Mouse (Mus musculus) heart, embryonic 12.5 days (tissue): Measurements from ENCODE around the gene Atf7. TPM values are rescaled to one million over a fixed set of nuclear protein-coding genes. Genes with fewer than 3 reads are reported as not detected.
"Not testable (repeated sequence)": the region's sequence is repeated elsewhere in the genome, so short reads cannot be mapped to it uniquely, and the experiment has no call there.

Experiments used
- ATAC-seq: fragments of 200-750 bp; cut with Nextera tagmentation; 2 replicates; pipeline ENCODE4 v1.8.0; 2017; ENCODE audit warnings: moderate TSS enrichment, moderate library complexity; ENCODE audit not compliant: insufficient number of reproducible peaks, low FRiP score
- H3K27ac ChIP-seq: fragments of 300-500 bp; sonication (generic); 2 replicates; pipeline ENCODE4 v1.5.1; 2016; ENCODE audit warnings: mild to moderate bottlenecking, moderate library complexity; ENCODE audit not compliant: poor library complexity, severe bottlenecking
- H3K27me3 ChIP-seq: fragments of 300-500 bp; sonication (generic); replicated peaks from 2 replicates; pipeline ENCODE4 v1.6.1; 2016; ENCODE audit warnings: mild to moderate bottlenecking, moderate library complexity
- H3K36me3 ChIP-seq: fragments of 300-500 bp; sonication (generic); 2 replicates; pipeline ENCODE4 v1.6.1; 2016; ENCODE audit warnings: mild to moderate bottlenecking, moderate library complexity
- H3K4me1 ChIP-seq: fragments of 300-500 bp; sonication (generic); replicated peaks from 2 replicates; pipeline ENCODE4 v1.6.1; 2016; ENCODE audit warnings: mild to moderate bottlenecking
- H3K4me2 ChIP-seq: fragments of 300-500 bp; sonication (generic); 2 replicates; pipeline ENCODE4 v1.6.1; 2016; ENCODE audit warnings: mild to moderate bottlenecking, moderate library complexity
- H3K4me3 ChIP-seq: fragments of 300-500 bp; sonication (generic); 2 replicates; pipeline ENCODE4 v1.5.1; 2016; ENCODE audit warnings: mild to moderate bottlenecking
- H3K9ac ChIP-seq: fragments of 300-500 bp; sonication (generic); 2 replicates; pipeline ENCODE4 v1.6.1; 2016; ENCODE audit warnings: mild to moderate bottlenecking, moderate library complexity
- H3K9me3 ChIP-seq: fragments of 300-500 bp; sonication (generic); replicated peaks from 2 replicates; pipeline ENCODE4 v1.6.1; 2016; ENCODE audit warnings: mild to moderate bottlenecking, moderate library complexity
- WGBS: fragments of 180-500 bp; shearing (Covaris S2); methylation state at CpG from one replicate; pipeline ENCODE4 v1.1.7; 2016; 5-methylcytosine and 5-hydroxymethylcytosine counted together
- polyA plus RNA-seq: library from polyadenylated mRNA; unstranded; fragments of >200 nt; fragmentation: Nextera tagmentation; extraction: Ambion mirVana; gene quantifications from 2 replicates; pipeline ENCODE4 v1.2.1, GENCODE M21; 2016

Gene Atf7
- polyA plus RNA-seq, 1 experiment from 2014 or later: 31.0 TPM

DNA sequence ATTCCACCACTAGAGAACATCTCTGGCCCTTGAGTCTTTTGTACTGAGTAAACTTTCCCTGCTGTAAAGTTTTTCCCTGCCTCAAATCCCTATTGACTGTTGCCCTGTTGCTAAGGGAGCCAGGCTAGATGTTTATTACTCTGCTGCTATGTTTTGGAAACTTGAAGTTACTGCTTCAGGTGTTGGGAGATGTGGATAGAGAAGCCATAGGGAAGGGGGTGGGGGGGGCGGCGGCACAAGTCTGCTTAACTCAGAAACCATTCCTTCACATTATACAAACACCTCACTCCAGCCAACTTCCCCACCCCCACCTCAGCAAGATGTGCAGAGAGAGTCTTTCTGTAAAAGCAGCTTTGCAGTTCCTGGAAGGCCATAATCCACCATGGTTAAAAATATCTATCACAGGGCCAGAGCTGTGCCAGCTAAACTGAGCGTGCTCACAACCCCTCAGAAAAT, 32.7 kb upstream of the Atf7 start:
- H3K36me3 ChIP-seq: peaks cover 26% of the 10 kb centered on the region
- H3K27ac ChIP-seq: peak overlapping the region; percentile 96
- H3K9ac ChIP-seq: peak overlapping the region; percentile 4
- H3K4me2 ChIP-seq: peak overlapping the region; percentile 10; the same call in 1 of the 2 replicates
- WGBS: 40% methylated on average over 3 of the region's 3 CpGs
- peaks cover 27% of the 10 kb centered on the region for H3K4me1 ChIP-seq
- H3K4me3 ChIP-seq: no peak overlapping the region
- H3K9me3 ChIP-seq: no peaks in the 10 kb centered on the region
- no peak for ATAC-seq
- H3K27me3 ChIP-seq: no peaks in the 10 kb centered on the region

GRCm38 (mm10) chr15:102656658-102657057, 31.4 kb upstream of the Atf7 start:
- Histone ChIP-seq H3K9ac (no peak overlapping the region; the same call in 1 of the 2 replicates), H3K4me3 (no peak overlapping the region), H3K27ac (peak overlapping the region; percentile 96), H3K36me3 (peaks cover 15% of the 10 kb centered on the region), H3K4me2 (no peak overlapping the region), H3K9me3 (no peaks in the 10 kb centered on the region), H3K4me1 (peaks cover 27% of the 10 kb centered on the region), H3K27me3 (no peaks in the 10 kb centered on the region)
- peak; percentile 83 for ATAC-seq
- WGBS: 17% methylated on average over 4 of the region's 4 CpGs

- not testable (repeated sequence) for H3K36me3 ChIP-seq, H3K27me3 ChIP-seq, ATAC-seq, H3K4me3 ChIP-seq, H3K9me3 ChIP-seq, H3K27ac ChIP-seq, H3K4me2 ChIP-seq, H3K9ac ChIP-seq
- 75% methylated on average over 9 of the region's 9 CpGs for WGBS
- H3K4me1 ChIP-seq: peaks cover 11% of the 10 kb centered on the region
Measured at GRCm38 (mm10) chr15:102651928-102652660, 26.8 kb upstream of the Atf7 start.

DNA sequence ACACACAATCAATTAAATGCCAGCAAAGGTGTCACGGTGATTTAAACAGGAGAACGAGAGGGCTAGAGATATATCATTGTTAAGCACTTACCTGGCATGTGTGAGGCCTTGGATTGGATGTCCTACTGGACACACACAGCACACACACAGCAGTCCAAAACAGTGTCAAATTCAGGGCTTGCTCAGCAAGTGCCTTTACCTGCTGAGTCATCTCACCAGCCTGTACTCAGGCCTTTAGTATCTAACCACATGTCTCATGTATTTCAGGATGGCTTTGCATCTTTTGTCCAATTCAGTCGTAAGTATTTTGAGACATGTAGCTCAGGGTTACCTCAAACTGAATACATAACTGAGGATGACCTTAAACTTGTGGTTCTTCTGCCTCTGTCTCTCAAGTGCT, 25.8 kb upstream of the Atf7 start:
- no peak overlapping the region for H3K4me3 ChIP-seq
- WGBS: 85% methylated on average over 3 of the region's 3 CpGs
- peaks cover 3% of the 10 kb centered on the region for H3K4me1 ChIP-seq
- H3K9ac ChIP-seq: no peak overlapping the region
- H3K36me3 ChIP-seq: no peaks in the 10 kb centered on the region
- no peak overlapping the region for H3K27ac ChIP-seq
- no peaks in the 10 kb centered on the region for H3K27me3 ChIP-seq
- no peaks in the 10 kb centered on the region for H3K9me3 ChIP-seq
- H3K4me2 ChIP-seq: no peak overlapping the region
- no peak for ATAC-seq

- no peak for ATAC-seq
- WGBS: 83% methylated on average over 3 of the region's 3 CpGs
- H3K9me3 ChIP-seq: peaks cover 11% of the 10 kb centered on the region
- no peaks in the 10 kb centered on the region for H3K4me1 ChIP-seq
- H3K4me2 ChIP-seq: no peak overlapping the region
- H3K27ac ChIP-seq: no peak overlapping the region
- no peaks in the 10 kb centered on the region for H3K27me3 ChIP-seq
- no peak overlapping the region for H3K9ac ChIP-seq
- H3K4me3 ChIP-seq: no peak overlapping the region
- H3K36me3 ChIP-seq: no peaks in the 10 kb centered on the region
Measured at GRCm38 (mm10) chr15:102635817-102636216, 10.6 kb upstream of the Atf7 start.

- ATAC-seq: no peak
- no peak overlapping the region for H3K9ac ChIP-seq
- H3K9me3 ChIP-seq: peaks cover 13% of the 10 kb centered on the region
- H3K4me3 ChIP-seq: no peak overlapping the region
- 88% methylated on average over 8 of the region's 8 CpGs for WGBS
- no peaks in the 10 kb centered on the region for H3K27me3 ChIP-seq
- H3K4me2 ChIP-seq: no peak overlapping the region
- H3K36me3 ChIP-seq: no peaks in the 10 kb centered on the region
- no peak overlapping the region for H3K27ac ChIP-seq
- no peaks in the 10 kb centered on the region for H3K4me1 ChIP-seq
Measured at GRCm38 (mm10) chr15:102634684-102635083, 9.4 kb upstream of the Atf7 start.

DNA sequence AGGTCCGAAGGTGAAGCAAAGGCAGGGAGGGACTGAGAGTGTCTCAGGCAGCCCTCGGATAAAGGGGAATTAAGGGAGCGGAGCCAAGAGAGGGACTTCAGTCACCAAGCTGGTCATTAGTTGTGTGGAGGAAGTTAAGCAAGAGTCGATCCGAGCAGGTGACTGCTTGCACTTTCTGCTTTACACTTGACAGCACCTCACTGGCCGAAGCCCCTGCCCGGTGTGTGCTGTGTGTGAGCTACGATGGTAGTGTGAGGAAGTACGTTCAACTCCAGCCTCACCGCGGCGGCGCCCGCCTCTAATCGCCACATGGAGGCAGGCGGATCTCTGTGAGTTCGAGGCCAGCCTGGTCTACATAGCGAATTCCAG, 407 bp upstream of the Atf7 start:
- peak overlapping the region; percentile 90 for H3K4me2 ChIP-seq
- under 1% methylated on average over 18 of the region's 18 CpGs for WGBS
- ATAC-seq: no peak; the same call in 1 of the 2 replicates

GRCm38 (mm10) chr15:102624291-102624969, 834 bp downstream of the Atf7 start:
- ATAC-seq: 0 out of 2 replicates have a peak, but pooled peaks have one; percentile 2
- H3K4me1 ChIP-seq: peaks cover 17% of the 10 kb centered on the region
- H3K27ac ChIP-seq: peak overlapping the region; percentile 99
- no peaks in the 10 kb centered on the region for H3K27me3 ChIP-seq
- H3K4me3 ChIP-seq: peak overlapping the region; percentile 77
- H3K9ac ChIP-seq: peak overlapping the region; percentile 77
- peaks cover 5% of the 10 kb centered on the region; the same call in 1 of the 2 replicates for H3K36me3 ChIP-seq
- 4% methylated on average over 17 of the region's 17 CpGs for WGBS
- no peaks in the 10 kb centered on the region for H3K9me3 ChIP-seq
- peak overlapping the region; percentile 90 for H3K4me2 ChIP-seq

More for the DNA sequence above, 407 bp upstream of the Atf7 start:
- Histone ChIP-seq H3K9ac (peak overlapping the region; percentile 77), H3K4me3 (peak overlapping the region; percentile 77), H3K9me3 (0 out of 2 replicates have a peak, but pooled peaks cover 3% of the 10 kb centered on the region), H3K27me3 (no peaks in the 10 kb centered on the region), H3K4me1 (peaks cover 17% of the 10 kb centered on the region), H3K36me3 (peaks cover 2% of the 10 kb centered on the region; the same call in 1 of the 2 replicates), H3K27ac (peak overlapping the region; percentile 99)

DNA sequence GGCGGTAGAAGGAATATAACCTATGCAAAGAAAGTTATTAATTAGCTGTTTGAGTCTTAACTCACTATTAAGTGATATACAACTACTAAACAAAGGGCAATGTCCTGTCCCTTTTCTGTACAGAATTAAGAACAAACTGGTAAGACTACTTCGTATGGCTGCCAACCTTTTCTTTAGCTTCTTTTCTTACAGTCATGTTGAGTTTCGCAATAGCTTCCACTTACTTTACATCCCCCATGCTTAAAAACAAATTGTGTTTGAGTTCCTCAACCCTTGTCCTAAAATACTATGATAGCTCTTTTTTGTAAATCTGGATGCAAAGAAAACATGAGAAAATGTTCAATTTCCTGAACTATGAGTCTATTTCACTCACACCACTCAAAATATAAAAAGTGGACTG, 2.1 kb downstream of the Atf7 start:
- H3K27ac ChIP-seq: no peak overlapping the region
- 89% methylated on average over 3 of the region's 3 CpGs for whole genome bisulfite sequencing

DNA sequence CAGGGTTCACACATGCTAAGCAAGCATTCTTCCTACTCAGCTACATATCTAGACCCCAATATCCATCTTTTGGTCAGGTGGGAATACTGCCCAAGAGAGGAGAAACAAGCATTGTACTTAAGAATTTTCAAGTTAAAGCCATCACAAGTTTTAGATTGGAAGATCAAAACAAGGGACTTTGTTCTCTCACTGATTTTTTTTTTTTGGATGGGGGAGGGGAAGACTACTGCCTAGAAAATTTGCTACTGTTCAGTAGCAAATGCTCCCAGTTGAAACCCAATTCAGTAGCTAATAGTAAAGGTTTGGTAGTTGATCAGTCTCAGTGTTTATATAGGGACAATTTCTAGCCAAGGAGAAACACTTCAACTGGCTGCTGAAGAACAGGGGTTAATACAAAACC, 2.7 kb downstream of the Atf7 start:
- Histone ChIP-seq H3K4me3 (no peak overlapping the region), H3K9ac (no peak overlapping the region), H3K4me1 (peaks cover 17% of the 10 kb centered on the region), H3K27ac (no peak overlapping the region), H3K36me3 (peaks cover 6% of the 10 kb centered on the region; the same call in 1 of the 2 replicates), H3K27me3 (no peaks in the 10 kb centered on the region), H3K9me3 (no peaks in the 10 kb centered on the region), H3K4me2 (no peak overlapping the region)
- ATAC-seq: no peak

More for the DNA sequence above, 2.1 kb downstream of the Atf7 start:
- Histone ChIP-seq H3K4me2 (peak overlapping the region; percentile 34; the same call in 1 of the 2 replicates), H3K27me3 (no peaks in the 10 kb centered on the region), H3K4me1 (peaks cover 17% of the 10 kb centered on the region), H3K9ac (no peak overlapping the region), H3K4me3 (no peak overlapping the region), H3K36me3 (peaks cover 6% of the 10 kb centered on the region; the same call in 1 of the 2 replicates), H3K9me3 (no peaks in the 10 kb centered on the region)
- no peak for ATAC-seq

DNA sequence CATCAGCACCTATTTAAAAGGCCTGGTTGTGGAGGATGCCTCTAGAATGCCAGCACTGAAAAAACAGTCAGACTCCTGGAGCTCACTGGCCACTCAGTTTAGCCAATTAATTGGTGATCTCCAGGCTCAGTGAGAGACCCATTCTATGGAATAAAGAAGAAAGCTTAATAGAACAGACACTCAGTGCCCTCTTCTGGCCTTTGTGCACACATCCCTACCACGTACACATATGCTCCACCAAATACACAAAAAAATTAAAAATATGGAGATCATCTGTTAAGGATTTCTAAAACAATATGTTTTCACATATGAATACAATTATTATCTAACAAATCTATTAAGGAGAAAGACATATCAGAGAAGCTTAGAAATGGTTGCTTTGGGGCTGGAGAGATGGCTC, 4.5 kb downstream of the Atf7 start:
- no peak overlapping the region for H3K4me2 ChIP-seq
- H3K4me3 ChIP-seq: no peak overlapping the region
- peaks cover 13% of the 10 kb centered on the region for H3K4me1 ChIP-seq
- H3K9ac ChIP-seq: no peak overlapping the region
- ATAC-seq: no peak
- H3K9me3 ChIP-seq: no peaks in the 10 kb centered on the region
- H3K27me3 ChIP-seq: no peaks in the 10 kb centered on the region
- no peak overlapping the region for H3K27ac ChIP-seq
- peaks cover 6% of the 10 kb centered on the region; the same call in 1 of the 2 replicates for H3K36me3 ChIP-seq
- WGBS: 96% methylated on average over 1 of the region's 1 CpGs
